Mouse (Mus musculus): ENCODE measurements around the gene Slc30a9. TPM values are rescaled to one million over a fixed set of nuclear protein-coding genes. Genes with fewer than 3 reads are reported as not detected.

Slc30a9 gene
- polyA plus RNA-seq, 1 experiment, result not detected

- no peak for TF ChIP-seq POLR2A (IDR thresholded peaks at IDR 0.05; ENCODE audit: insufficient read depth, low read depth, low read length)
- no peak for TF ChIP-seq CTCF (IDR thresholded peaks at IDR 0.05; ENCODE audit: insufficient read depth, low read depth, low read length)
- Histone ChIP-seq H3K4me1 (ENCODE audit: control insufficient read depth, insufficient read depth, low read length) (0 out of 2 replicates have a peak, but pooled peaks cover 2% of the 10 kb centered on the region), H3K27ac (ENCODE audit: insufficient read depth, low read depth, low read length) (no peak overlapping the region), H3K4me3 (ENCODE audit: insufficient read depth, low read depth, low read length) (no peak overlapping the region)
- WGBS, result 98% methylated on average over 1 of the region's 1 CpGs
Observed at GRCm38 (mm10) chr5:67303816-67304215, 2.9 kb upstream of the Slc30a9 start.

- H3K27ac ChIP-seq (ENCODE audit: insufficient read depth, low read depth, low read length), result no peak overlapping the region
- peaks cover 2% of the 10 kb centered on the region; the same call in 1 of the 2 replicates for H3K4me1 ChIP-seq (ENCODE audit: control insufficient read depth, insufficient read depth, low read length)
- TF ChIP-seq CTCF (IDR thresholded peaks at IDR 0.05; ENCODE audit: insufficient read depth, low read depth, low read length) (no peak), POLR2A (IDR thresholded peaks at IDR 0.05; ENCODE audit: insufficient read depth, low read depth, low read length) (no peak)
- WGBS, result 26% methylated on average over 13 of the region's 13 CpGs
- H3K4me3 ChIP-seq (ENCODE audit: insufficient read depth, low read depth, low read length), result peak overlapping the region; percentile 67
Observed at GRCm38 (mm10) chr5:67307659-67308222, 986 bp downstream of the Slc30a9 start.

GRCm38 (mm10) chr5:67311811-67312521, 5.2 kb downstream of the Slc30a9 start:
- Histone ChIP-seq H3K27ac (ENCODE audit: insufficient read depth, low read depth, low read length) (no peak overlapping the region), H3K4me1 (ENCODE audit: control insufficient read depth, insufficient read depth, low read length) (peaks cover 2% of the 10 kb centered on the region; the same call in 1 of the 2 replicates), H3K4me3 (ENCODE audit: insufficient read depth, low read depth, low read length) (no peak overlapping the region)
- TF ChIP-seq CTCF (IDR thresholded peaks at IDR 0.05; ENCODE audit: insufficient read depth, low read depth, low read length), result no peak
- no peak for TF ChIP-seq POLR2A (IDR thresholded peaks at IDR 0.05; ENCODE audit: insufficient read depth, low read depth, low read length)
- 51% methylated on average over 3 of the region's 3 CpGs for WGBS

GRCm38 (mm10) chr5:67312522-67312851, 5.7 kb downstream of the Slc30a9 start:
- no peak overlapping the region for H3K4me3 ChIP-seq (ENCODE audit: insufficient read depth, low read depth, low read length)
- 91% methylated on average over 3 of the region's 3 CpGs for WGBS
- peaks cover 2% of the 10 kb centered on the region; the same call in 1 of the 2 replicates for H3K4me1 ChIP-seq (ENCODE audit: control insufficient read depth, insufficient read depth, low read length)

GRCm38 (mm10) chr5:67321656-67322268, 15.0 kb downstream of the Slc30a9 start:
- Histone ChIP-seq H3K4me3 (ENCODE audit: insufficient read depth, low read depth, low read length) (no peak overlapping the region), H3K4me1 (ENCODE audit: control insufficient read depth, insufficient read depth, low read length) (no peaks in the 10 kb centered on the region), H3K27ac (ENCODE audit: insufficient read depth, low read depth, low read length) (no peak overlapping the region)
- TF ChIP-seq POLR2A (IDR thresholded peaks at IDR 0.05; ENCODE audit: insufficient read depth, low read depth, low read length), result no peak
- TF ChIP-seq CTCF (IDR thresholded peaks at IDR 0.05; ENCODE audit: insufficient read depth, low read depth, low read length), result no peak
- 72% methylated on average over 17 of the region's 17 CpGs for WGBS

More at GRCm38 (mm10) chr5:67312522-67312851, 5.7 kb downstream of the Slc30a9 start:
- TF ChIP-seq POLR2A (IDR thresholded peaks at IDR 0.05; ENCODE audit: insufficient read depth, low read depth, low read length), result no peak
- no peak for TF ChIP-seq CTCF (IDR thresholded peaks at IDR 0.05; ENCODE audit: insufficient read depth, low read depth, low read length)
- H3K27ac ChIP-seq (ENCODE audit: insufficient read depth, low read depth, low read length), result no peak overlapping the region

GRCm38 (mm10) chr5:67324032-67324431, 17.3 kb downstream of the Slc30a9 start:
- H3K4me3 ChIP-seq (ENCODE audit: insufficient read depth, low read depth, low read length), result no peak overlapping the region
- no peak overlapping the region for H3K27ac ChIP-seq (ENCODE audit: insufficient read depth, low read depth, low read length)
- WGBS, result 37% methylated on average over 1 of the region's 1 CpGs
- no peaks in the 10 kb centered on the region for H3K4me1 ChIP-seq (ENCODE audit: control insufficient read depth, insufficient read depth, low read length)
- no peak for TF ChIP-seq POLR2A (IDR thresholded peaks at IDR 0.05; ENCODE audit: insufficient read depth, low read depth, low read length)
- TF ChIP-seq CTCF (IDR thresholded peaks at IDR 0.05; ENCODE audit: insufficient read depth, low read depth, low read length), result no peak

- H3K4me1 ChIP-seq (ENCODE audit: control insufficient read depth, insufficient read depth, low read length), result no peaks in the 10 kb centered on the region
- H3K27ac ChIP-seq (ENCODE audit: insufficient read depth, low read depth, low read length), result no peak overlapping the region
- WGBS, result 92% methylated on average over 6 of the region's 6 CpGs
- H3K4me3 ChIP-seq (ENCODE audit: insufficient read depth, low read depth, low read length), result no peak overlapping the region
- TF ChIP-seq CTCF (IDR thresholded peaks at IDR 0.05; ENCODE audit: insufficient read depth, low read depth, low read length), result no peak
Observed at GRCm38 (mm10) chr5:67340811-67341210, 34.1 kb downstream of the Slc30a9 start.

- Histone ChIP-seq H3K4me1 (ENCODE audit: control insufficient read depth, insufficient read depth, low read length) (peaks cover 6% of the 10 kb centered on the region), H3K27ac (ENCODE audit: insufficient read depth, low read depth, low read length) (no peak overlapping the region), H3K4me3 (ENCODE audit: insufficient read depth, low read depth, low read length) (no peak overlapping the region)
- 95% methylated on average over 2 of the region's 2 CpGs for WGBS
- no peak for TF ChIP-seq POLR2A (IDR thresholded peaks at IDR 0.05; ENCODE audit: insufficient read depth, low read depth, low read length)
- no peak for TF ChIP-seq CTCF (IDR thresholded peaks at IDR 0.05; ENCODE audit: insufficient read depth, low read depth, low read length)
Observed at GRCm38 (mm10) chr5:67347060-67347459, 40.3 kb downstream of the Slc30a9 start.

GRCm38 (mm10) chr5:67348949-67349348, 42.2 kb downstream of the Slc30a9 start:
- peaks cover 6% of the 10 kb centered on the region for H3K4me1 ChIP-seq (ENCODE audit: control insufficient read depth, insufficient read depth, low read length)
- WGBS, result 53% methylated on average over 10 of the region's 10 CpGs
- TF ChIP-seq CTCF (IDR thresholded peaks at IDR 0.05; ENCODE audit: insufficient read depth, low read depth, low read length) (no peak), POLR2A (IDR thresholded peaks at IDR 0.05; ENCODE audit: insufficient read depth, low read depth, low read length) (no peak)
- H3K27ac ChIP-seq (ENCODE audit: insufficient read depth, low read depth, low read length), result no peak overlapping the region
- H3K4me3 ChIP-seq (ENCODE audit: insufficient read depth, low read depth, low read length), result no peak overlapping the region
